8 mouse cellular contexts compared by ENCODE assay signal in the genomic region with DNA sequence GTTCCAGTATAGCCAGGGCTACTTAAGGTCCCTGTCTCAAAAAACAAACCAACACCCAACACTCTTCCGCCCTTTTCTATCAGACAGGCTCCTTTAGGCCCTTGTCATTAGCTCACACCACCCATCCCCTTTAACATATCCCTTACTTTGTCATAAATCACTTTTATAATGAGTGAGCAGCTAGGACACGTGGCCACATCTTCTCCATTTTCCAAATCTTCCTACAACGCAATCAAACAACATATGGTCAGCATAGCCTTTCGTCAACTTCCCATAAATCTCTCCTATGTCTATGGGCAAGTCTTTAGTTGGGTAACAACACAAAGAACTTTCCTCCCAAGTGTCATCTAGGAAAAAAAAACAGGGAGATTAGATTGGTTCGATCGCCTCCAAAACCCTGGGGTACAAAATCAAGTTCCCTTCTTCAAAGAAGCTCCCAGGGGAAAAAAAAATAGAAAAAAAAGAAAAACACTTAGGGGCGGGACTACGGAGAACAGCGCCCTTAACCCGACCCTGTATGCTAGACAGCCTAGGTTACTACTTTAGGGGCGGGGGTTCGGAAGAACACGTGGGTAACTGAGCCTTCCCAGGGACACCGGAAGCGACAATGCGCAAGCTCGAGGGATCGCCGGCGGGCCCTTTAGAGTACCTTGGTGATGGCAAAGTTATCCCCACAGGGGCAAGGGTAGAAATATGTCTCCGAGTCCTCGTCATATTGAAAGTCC. TPM values are rescaled to one million over a fixed set of nuclear protein-coding genes. Genes with fewer than 3 reads are reported as not detected.
DNase-seq lines count a peak whose midpoint lies in the region; ATAC-seq and TF ChIP-seq lines count a peak whose summit lies in the region.

Oxnad1 (plus strand) TSS at position 614 of the 725 bp plus-strand sequence.

- intact Hi-C loops in heart, postnatal 14 days (cut with DNase I): no loop called here

- ATAC-seq in erythroblast, adult 5-6 weeks (replicated peaks; ENCODE audit: low FRiP score, poor library complexity, severe bottlenecking): peak; percentile 81
- peak; percentile 96 for ATAC-seq in limb, embryonic 11.5 days (ENCODE audit: insufficient number of reproducible peaks, low FRiP score, low TSS enrichment, low read depth)
- peak; percentile 93 for ATAC-seq in midbrain, postnatal 0 days (ENCODE audit: low FRiP score)

- peak within 1 kb of the TSS; percentile 56 for H3K4me3 ChIP-seq in limb, embryonic 11.5 days (ENCODE audit: low read depth, low read length)
- H3K4me3 ChIP-seq in midbrain, postnatal 0 days (ENCODE audit: low read depth, low read length): peak within 1 kb of the TSS; percentile 43

- H3K27ac ChIP-seq in limb, embryonic 11.5 days (replicated peaks; ENCODE audit: low read depth, low read length): no peak within 1 kb of the TSS; the same call in 1 of the 2 replicates
- peak within 1 kb of the TSS; percentile 68 for H3K27ac ChIP-seq in midbrain, postnatal 0 days (ENCODE audit: low read depth, low read length)

- peak within 1 kb of the TSS; percentile 49 for H3K4me2 ChIP-seq in limb, embryonic 11.5 days (ENCODE audit: low read depth, severe bottlenecking)
- H3K4me2 ChIP-seq in midbrain, postnatal 0 days (ENCODE audit: low read depth, low read length, poor library complexity, severe bottlenecking): peak within 1 kb of the TSS; percentile 72

- H3K9me3 ChIP-seq in limb, embryonic 11.5 days (ENCODE audit: control insufficient read depth, low read length): no peaks in the 10 kb centered on the region
- no peaks in the 10 kb centered on the region for H3K9me3 ChIP-seq in midbrain, postnatal 0 days (ENCODE audit: low read length)

- TF ChIP-seq CTCF in midbrain, postnatal 0 days (IDR thresholded peaks at IDR 0.05): no peak

- peaks cover 9% of the 10 kb centered on the region for H3K36me3 ChIP-seq in limb, embryonic 11.5 days (ENCODE audit: control insufficient read depth, insufficient read depth, low read length)
- peaks cover 14% of the 10 kb centered on the region for H3K36me3 ChIP-seq in midbrain, postnatal 0 days (ENCODE audit: insufficient read depth, low read length)

- 3% methylated on average over 22 of the region's 22 CpGs for WGBS in limb, embryonic 11.5 days
- WGBS in midbrain, postnatal 0 days: 4% methylated on average over 22 of the region's 22 CpGs

- H3K27me3 ChIP-seq in limb, embryonic 11.5 days (ENCODE audit: control insufficient read depth, insufficient read depth, low read length): no peaks in the 10 kb centered on the region
- H3K27me3 ChIP-seq in midbrain, postnatal 0 days (ENCODE audit: insufficient read depth, low read length): no peaks in the 10 kb centered on the region

- DNase-seq in layer of hippocampus, adult 8-10 months (ENCODE audit: low spot score in 2 of 2): no peak
- DNase-seq in layer of hippocampus, adult 9-10 months (ENCODE audit: low spot score): no peak
- peak; percentile 97 for DNase-seq in R1 (ENCODE audit: low read depth, low spot score)
- DNase-seq in heart, postnatal 14 days: no peak
- DNase-seq in limb, embryonic 11.5 days (ENCODE audit: low spot score): no peak
- peak; percentile 93 for DNase-seq in midbrain, postnatal 0 days (ENCODE audit: low spot score)
- no peak for DNase-seq in urinary bladder, postnatal 14 days (ENCODE audit: low spot score)

- H3K9ac ChIP-seq in limb, embryonic 11.5 days (ENCODE audit: low read length): peak within 1 kb of the TSS; percentile 70
- peak within 1 kb of the TSS; percentile 65 for H3K9ac ChIP-seq in midbrain, postnatal 0 days (replicated peaks; ENCODE audit: low read length, poor library complexity, severe bottlenecking)

- no peaks in the 10 kb centered on the region; the same call in 1 of the 2 replicates for H3K4me1 ChIP-seq in limb, embryonic 11.5 days (ENCODE audit: control insufficient read depth, insufficient read depth, low read length)
- H3K4me1 ChIP-seq in midbrain, postnatal 0 days (ENCODE audit: insufficient read depth, low read length): 0 out of 2 replicates have a peak, but pooled peaks cover 5% of the 10 kb centered on the region

RNA-seq across cellular contexts. Expression of gene Oxnad1, which starts in this region (rescaled TPM):
- total RNA-seq in layer of hippocampus, adult 8-10 months (2022): 10 to 100 TPM; 11.1 to 17.7 (median 14.2) TPM
- total RNA-seq in erythroblast, adult 5-6 weeks (2015; ENCODE audit: low replicate concordance): 0.58 and 3.1 TPM in 2 replicates
- total RNA-seq in erythroblast, adult 5-6 weeks (2017; ENCODE audit: low replicate concordance): 6.8 and 9.5 TPM in 2 replicates
- total RNA-seq in heart, postnatal 14 days (2021): 10 to 100 TPM; 43.4 to 51.9 TPM
- 14.7 and 18.3 TPM in 2 replicates for polyA plus RNA-seq in limb, embryonic 11.5 days (2014; fragmentation: Nextera tagmentation; extraction: Ambion mirVana)
- total RNA-seq in midbrain, postnatal 0 days (2014; rRNA removed): 22.6 and 28.2 TPM in 2 replicates
- 17.8 and 20.0 TPM in 2 replicates for polyA plus RNA-seq in midbrain, postnatal 0 days (2015; fragmentation: Nextera tagmentation; extraction: Ambion mirVana)

Comparison
In these comparisons a context has a peak if more than half of its experiments do, and no peak if none do; other contexts are left out.
1. DNase-seq: peak in R1 (single experiment) and midbrain, postnatal 0 days (single experiment); none in layer of hippocampus, adult 8-10 months (0 of 2), layer of hippocampus, adult 9-10 months (single experiment), heart, postnatal 14 days (0 of 2), limb, embryonic 11.5 days (single experiment) and urinary bladder, postnatal 14 days (single experiment).
2. Peak in every context shown above with its lines, with median percentiles within 50 percentile points of each other: ATAC-seq.